Mouse (Mus musculus) granulocyte monocyte progenitor cell, adult 5-6 weeks (primary cell): ENCODE measurements around the gene Fmnl3. TPM values are rescaled to one million over a fixed set of nuclear protein-coding genes. Genes with fewer than 3 reads are reported as not detected.

Source experiments
- ATAC-seq: replicated peaks from 2 replicates; pipeline ENCODE4 v1.8.0; 2016; ENCODE audit warnings: mild to moderate bottlenecking, moderate TSS enrichment, inconsistent platforms; ENCODE audit not compliant: poor library complexity, severe bottlenecking
- total RNA-seq, 2 experiments: library from RNA; stranded (forward) in 1 of 2; stranded (reverse) in 1 of 2; fragments of 200-712, 200-1000 nt in 1 of 2; fragments of >200 nt in 1 of 2; fragmentation: Nextera tagmentation in 1 of 2; gene quantifications; 2 replicates each; pipeline ENCODE4 v1.2.3; 2014 to 2017

Fmnl3 gene
- total RNA-seq, 2 experiments from 2014 or later: 20.7 to 22.5 TPM

DNA sequence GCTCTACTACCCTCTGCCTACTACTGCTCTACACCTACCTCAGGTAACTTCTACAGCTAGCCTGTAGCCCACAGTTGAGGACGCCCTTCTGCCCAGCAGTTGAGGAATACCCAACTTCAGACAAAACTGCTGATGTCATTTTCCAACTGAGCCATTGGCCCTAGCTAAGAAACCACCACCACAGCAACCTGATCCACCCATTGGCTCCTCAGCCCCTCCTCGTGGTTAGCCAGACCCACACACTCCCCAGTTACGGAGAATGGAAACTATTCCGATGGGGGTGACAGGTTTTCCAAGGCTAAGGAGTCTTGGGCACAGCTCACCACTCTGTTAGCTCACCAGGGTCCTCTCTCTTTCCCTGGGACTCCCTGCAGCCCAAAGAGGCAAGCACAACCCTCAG lies 25.3 kb downstream of the Fmnl3 start:
- no peak for ATAC-seq

GRCm38 (mm10) chr15:99344148-99344870 lies 26.0 kb downstream of the Fmnl3 start:
- no peak for ATAC-seq

DNA sequence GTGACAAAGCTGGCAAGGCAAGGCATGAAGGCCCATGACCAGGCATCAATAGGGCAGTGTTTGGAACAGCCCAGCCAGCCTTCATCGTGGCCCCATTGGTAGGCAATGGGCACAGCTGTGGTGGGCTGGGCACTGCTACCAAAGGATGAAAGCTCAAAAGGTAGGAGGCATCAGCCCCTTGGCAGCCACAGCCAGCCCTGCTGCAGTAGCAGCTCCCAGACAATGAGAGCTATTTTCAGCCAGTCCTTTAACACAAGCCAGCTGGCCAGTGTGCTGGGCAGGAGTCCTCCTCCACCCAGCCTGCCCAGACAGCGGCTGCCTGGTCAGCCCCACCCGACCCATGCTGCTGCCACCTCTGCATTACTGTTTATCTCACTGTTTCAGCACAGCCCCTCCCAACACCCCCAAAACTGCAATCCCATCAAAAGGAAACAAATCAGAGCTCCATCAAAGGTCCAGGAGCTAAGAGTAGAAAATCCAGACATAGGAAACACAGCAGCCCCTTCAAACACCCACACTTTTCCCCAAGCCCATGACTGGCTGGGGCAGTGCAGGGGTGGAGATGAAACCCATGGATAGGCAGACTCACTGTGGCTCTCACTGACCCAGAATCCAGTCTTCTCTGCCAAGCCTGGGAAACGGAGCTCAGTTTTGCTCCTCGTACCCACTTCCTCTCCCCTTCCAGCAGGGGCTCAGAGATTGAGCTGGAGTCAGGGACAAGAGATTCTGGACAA lies 26.7 kb downstream of the Fmnl3 start:
- no peak for ATAC-seq

GRCm38 (mm10) chr15:99342194-99342981 lies 27.9 kb downstream of the Fmnl3 start:
- ATAC-seq: peak; percentile 53

- ATAC-seq: peak; percentile 86
Observed at GRCm38 (mm10) chr15:99341102-99341501, 29.2 kb downstream of the Fmnl3 start.

- ATAC-seq: no peak
Observed at GRCm38 (mm10) chr15:99339669-99340068, 30.6 kb downstream of the Fmnl3 start.

GRCm38 (mm10) chr15:99338916-99339315 lies 31.4 kb downstream of the Fmnl3 start:
- no peak for ATAC-seq

- no peak for ATAC-seq
Observed at GRCm38 (mm10) chr15:99335801-99336320, 34.4 kb downstream of the Fmnl3 start.

GRCm38 (mm10) chr15:99334500-99334899 lies 35.8 kb downstream of the Fmnl3 start:
- ATAC-seq: no peak

DNA sequence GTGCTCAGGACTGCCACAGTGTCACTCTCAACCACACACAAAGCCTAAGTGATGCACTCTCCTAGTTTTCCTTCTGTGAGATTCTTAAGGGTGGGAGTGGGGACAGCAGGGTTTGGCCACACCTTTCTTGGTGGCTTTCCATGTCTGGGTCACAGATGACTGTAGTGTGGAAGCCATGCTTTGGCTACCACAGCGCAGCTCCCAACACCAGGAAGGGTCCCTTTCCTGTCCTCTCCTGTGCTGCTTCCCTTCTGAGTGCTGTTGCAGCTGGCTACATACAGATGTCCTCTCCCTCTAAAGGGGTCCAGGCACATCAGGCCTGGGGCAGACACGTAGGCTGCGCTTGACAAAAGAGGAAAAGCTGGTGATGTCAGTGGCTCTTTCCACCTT lies 36.6 kb downstream of the Fmnl3 start:
- ATAC-seq: no peak

DNA sequence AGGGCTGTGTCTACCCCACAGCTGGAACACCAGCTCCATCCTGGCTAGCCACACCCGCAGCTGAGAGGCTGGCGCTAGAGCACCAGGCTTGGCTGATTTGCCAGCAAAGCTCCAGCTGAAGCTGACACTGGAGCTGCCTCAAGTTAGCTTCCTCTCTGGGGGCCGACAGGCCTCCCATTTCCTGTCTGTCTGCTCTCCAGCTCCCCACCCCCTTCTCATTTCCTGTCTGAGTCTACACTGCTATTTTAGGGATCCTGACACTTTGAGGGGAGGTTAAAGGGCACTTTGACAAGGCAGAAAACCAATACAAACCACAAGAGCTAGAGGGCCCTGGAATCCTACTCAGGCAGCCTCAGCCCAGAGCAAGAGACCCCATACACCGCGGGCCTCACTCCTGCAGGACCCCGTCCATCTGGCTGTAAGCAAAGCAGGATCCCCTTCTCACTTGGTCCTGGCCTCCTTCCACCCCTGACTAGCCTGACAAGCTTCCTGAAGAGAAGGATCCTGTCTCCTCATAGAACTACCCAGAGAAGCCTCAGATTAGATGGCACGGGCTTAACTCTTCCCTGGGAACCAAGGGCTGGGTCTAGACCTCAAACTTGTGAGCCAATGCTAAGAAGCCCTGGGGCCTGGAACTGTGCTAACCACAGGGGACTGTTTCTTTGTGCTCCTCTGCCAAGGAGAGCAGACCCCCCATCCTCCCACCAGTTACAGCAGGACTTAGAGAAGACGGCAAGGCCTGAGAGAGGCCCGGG lies 37.2 kb downstream of the Fmnl3 start:
- ATAC-seq: peak; percentile 89

DNA sequence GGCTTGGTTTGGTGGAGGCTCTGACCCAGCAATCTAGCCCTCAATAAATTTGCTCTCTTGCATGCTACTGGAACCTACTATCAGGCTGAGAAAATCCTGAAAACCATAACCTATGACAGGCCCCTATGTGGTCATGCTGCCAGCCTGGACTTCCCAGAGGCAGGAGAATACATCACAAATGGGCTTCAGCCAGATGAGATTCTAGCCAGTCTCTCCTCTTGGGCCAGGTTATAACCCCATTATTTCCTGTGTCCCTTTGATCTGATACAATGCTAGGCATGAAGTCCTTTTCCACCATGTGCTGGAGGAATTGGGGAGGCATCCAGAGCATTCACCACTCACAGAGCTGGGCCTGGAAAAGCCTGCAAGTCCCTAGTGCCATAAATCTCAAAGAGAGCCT lies 38.2 kb downstream of the Fmnl3 start:
- ATAC-seq: no peak

- no peak for ATAC-seq
Observed at GRCm38 (mm10) chr15:99331341-99331740, 38.9 kb downstream of the Fmnl3 start.

- no peak for ATAC-seq
Observed at GRCm38 (mm10) chr15:99330324-99330723, 40.0 kb downstream of the Fmnl3 start.

DNA sequence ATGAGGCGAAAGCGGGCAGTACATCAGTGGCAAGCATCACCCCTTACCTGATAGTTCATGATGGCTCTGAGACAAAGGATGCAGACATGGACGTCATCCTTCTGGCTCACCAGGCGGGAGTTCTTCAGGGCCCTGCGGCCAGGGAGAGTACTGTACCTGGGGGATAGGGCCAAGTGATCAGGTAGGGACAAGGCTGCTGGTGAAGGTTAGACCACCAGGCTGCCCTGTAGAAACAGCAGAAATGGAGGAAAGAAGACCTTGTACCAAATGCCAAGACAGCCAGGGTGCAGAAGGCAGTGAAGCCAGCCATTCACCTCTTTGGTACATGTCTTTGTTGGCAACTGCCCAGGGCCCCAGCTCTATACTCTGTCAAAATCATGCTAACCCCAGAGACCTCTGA lies 42.3 kb downstream of the Fmnl3 start:
- ATAC-seq: no peak

- peak; percentile 56 for ATAC-seq
Observed at GRCm38 (mm10) chr15:99326959-99327358, 43.3 kb downstream of the Fmnl3 start.

DNA sequence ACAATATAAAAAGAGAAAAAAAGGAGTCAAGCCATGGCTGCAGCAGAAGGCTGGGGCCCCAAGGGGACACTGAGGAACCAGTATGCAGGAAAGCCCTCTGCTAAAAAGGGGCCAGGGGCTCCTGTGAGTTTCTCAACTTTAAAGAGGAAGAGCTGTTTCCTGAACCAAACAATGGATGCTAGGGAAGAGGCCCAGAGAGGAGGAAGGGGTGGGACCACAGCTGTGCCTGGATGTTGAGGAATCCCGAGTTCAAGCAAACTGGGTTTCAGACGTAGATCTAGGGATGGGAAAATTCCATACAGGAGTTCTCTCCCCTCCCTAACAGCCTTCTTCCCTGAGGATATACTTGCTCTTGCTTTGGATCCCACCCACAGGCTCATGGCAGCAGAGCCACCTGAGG lies 43.9 kb downstream of the Fmnl3 start:
- ATAC-seq: 0 out of 2 replicates have a peak, but pooled peaks have one; percentile 8

DNA sequence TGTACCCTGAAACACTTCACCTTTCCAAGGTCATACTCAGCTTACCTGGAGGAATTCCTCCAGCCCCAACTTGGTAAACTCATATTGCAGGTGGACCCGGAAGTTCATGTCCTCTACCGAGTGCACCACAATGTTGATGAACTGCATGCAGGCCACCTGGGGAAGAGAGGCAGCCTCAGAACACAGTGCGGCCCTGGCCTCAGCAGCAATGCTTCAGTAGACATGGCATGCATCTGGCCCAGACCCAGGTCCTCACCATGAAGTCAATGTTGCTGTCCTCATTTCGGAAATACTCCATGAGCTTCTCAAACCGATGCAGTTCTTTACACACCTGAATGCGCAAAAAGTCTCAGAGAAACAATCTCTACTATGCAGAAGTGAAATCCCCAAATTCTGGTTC lies 44.7 kb downstream of the Fmnl3 start:
- ATAC-seq: no peak

DNA sequence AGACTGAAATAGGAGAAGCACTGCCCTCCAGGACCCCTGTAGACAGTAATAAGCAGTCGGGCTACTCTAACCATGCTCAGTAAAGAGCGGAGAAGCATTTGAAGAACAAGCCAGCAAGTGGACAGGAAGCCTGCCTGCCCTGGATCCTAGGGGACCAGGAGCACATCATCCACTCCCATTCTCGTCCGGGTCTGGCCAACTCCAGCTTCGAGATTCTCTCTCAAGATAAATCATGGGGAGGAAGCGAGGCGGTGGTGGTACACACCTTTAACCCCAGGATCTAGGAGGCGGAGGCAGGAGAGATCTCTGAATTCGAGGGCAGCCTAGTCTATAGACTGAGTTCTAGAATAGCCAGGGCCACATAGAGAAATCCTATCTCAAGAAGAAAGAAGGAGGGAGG lies 46.1 kb downstream of the Fmnl3 start:
- ATAC-seq: no peak

GRCm38 (mm10) chr15:99320978-99321377 lies 49.3 kb downstream of the Fmnl3 start:
- no peak for ATAC-seq
